In genomic region chr3:32826701-32827100, GRCm38 (mm10) we compare ENCODE assay signal across 9 mouse cellular contexts. TPM values are rescaled to one million over a fixed set of nuclear protein-coding genes. Genes with fewer than 3 reads are reported as not detected.
DNase-seq lines count a peak whose midpoint lies in the region; ATAC-seq and TF ChIP-seq lines count a peak whose summit lies in the region.
"Had no signal": no experiment of that assay in that cellular context is flagged by ENCODE, and none has a peak within 500 bp of the region (broad histone marks: within the 10 kb centered on the region; RNA-seq: fewer than 3 reads in every experiment).

No protein-coding gene starts in this region.

- H3K27ac ChIP-seq in forebrain, postnatal 0 days (ENCODE audit: low read depth, low read length): no peak overlapping the region
- no peak overlapping the region for H3K27ac ChIP-seq in liver, embryonic 12.5 days
- no peak overlapping the region for H3K27ac ChIP-seq in intestine, postnatal 0 days (ENCODE audit: low read depth, low read length)
- H3K27ac ChIP-seq: intestine, embryonic 15.5 days had no signal

- TF ChIP-seq CTCF in brain, embryonic 14.5 days (IDR thresholded peaks at IDR 0.05; ENCODE audit: borderline replicate concordance, extremely low read depth, insufficient read depth, insufficient read length): no peak
- TF ChIP-seq CTCF in forebrain, postnatal 0 days (IDR thresholded peaks at IDR 0.05; ENCODE audit: low read depth): no peak
- TF ChIP-seq CTCF in intestine, postnatal 0 days (IDR thresholded peaks at IDR 0.05; ENCODE audit: low read depth): no peak

- ATAC-seq in forebrain, postnatal 0 days: peak; percentile 80
- ATAC-seq in liver, embryonic 12.5 days: no peak
- ATAC-seq in intestine, postnatal 0 days: no peak
- ATAC-seq: intestine, embryonic 15.5 days had no signal

- 34% methylated on average over 6 of the region's 6 CpGs for WGBS in forebrain, postnatal 0 days
- WGBS in liver, embryonic 12.5 days (ENCODE audit: insufficient replicate concordance): 70% methylated on average over 6 of the region's 6 CpGs
- 90% methylated on average over 6 of the region's 6 CpGs for WGBS in intestine, postnatal 0 days

- DNase-seq in heart, postnatal 4 days: peak; percentile 38
- DNase-seq in heart, postnatal 25 days (ENCODE audit: low spot score): no peak
- DNase-seq in brain, embryonic 14.5 days (ENCODE audit: low read depth): peak; percentile 68
- peak; percentile 43 for DNase-seq in forebrain, postnatal 0 days
- DNase-seq in left cerebral cortex, postnatal 10 days (ENCODE audit: extremely low spot score in 1 of 2, low spot score in 2 of 2): peak; percentile 42 to 51
- no peak for DNase-seq in adrenal gland, adult 2 months

- no peaks in the 10 kb centered on the region for H3K9me3 ChIP-seq in forebrain, postnatal 0 days (ENCODE audit: low read length)
- no peaks in the 10 kb centered on the region for H3K9me3 ChIP-seq in liver, embryonic 12.5 days (replicated peaks)
- H3K9me3 ChIP-seq in intestine, postnatal 0 days (ENCODE audit: control insufficient read depth): no peaks in the 10 kb centered on the region
- H3K9me3 ChIP-seq: intestine, embryonic 15.5 days had no signal

- H3K4me1 ChIP-seq in forebrain, postnatal 0 days (ENCODE audit: insufficient read depth): no peaks in the 10 kb centered on the region
- no peaks in the 10 kb centered on the region for H3K4me1 ChIP-seq in liver, embryonic 12.5 days
- no peaks in the 10 kb centered on the region for H3K4me1 ChIP-seq in intestine, postnatal 0 days (replicated peaks; ENCODE audit: control insufficient read depth, insufficient read depth, low read length)

- intact Hi-C loops in heart, postnatal 25 days (cut with DNase I): no loop called here
- intact Hi-C loops in left cerebral cortex, postnatal 10 days (cut with DNase I): no loop called here

- no peak for TF ChIP-seq POLR2A in brain, embryonic 14.5 days (IDR thresholded peaks at IDR 0.05; ENCODE audit: borderline replicate concordance, extremely low read depth, insufficient read depth, insufficient read length, poor library complexity, severe bottlenecking)

- no peak overlapping the region for H3K4me2 ChIP-seq in forebrain, postnatal 0 days (ENCODE audit: low read depth)
- H3K4me2 ChIP-seq in liver, embryonic 12.5 days: no peak overlapping the region
- H3K4me2 ChIP-seq in intestine, postnatal 0 days (replicated peaks; ENCODE audit: low read depth): no peak overlapping the region
- H3K4me2 ChIP-seq: intestine, embryonic 15.5 days had no signal

- no peak overlapping the region for H3K4me3 ChIP-seq in forebrain, postnatal 0 days (ENCODE audit: low read depth, low read length)
- no peak overlapping the region for H3K4me3 ChIP-seq in liver, embryonic 12.5 days
- no peak overlapping the region for H3K4me3 ChIP-seq in intestine, postnatal 0 days (ENCODE audit: low read depth, low read length)
- H3K4me3 ChIP-seq: intestine, embryonic 15.5 days had no signal

- H3K9ac ChIP-seq in forebrain, postnatal 0 days: no peak overlapping the region
- H3K9ac ChIP-seq in liver, embryonic 12.5 days: no peak overlapping the region
- no peak overlapping the region for H3K9ac ChIP-seq in intestine, postnatal 0 days (ENCODE audit: low read depth, low read length)
- H3K9ac ChIP-seq: intestine, embryonic 15.5 days had no signal

- no peaks in the 10 kb centered on the region for H3K27me3 ChIP-seq in forebrain, postnatal 0 days (ENCODE audit: insufficient read depth, low read length)
- H3K27me3 ChIP-seq in liver, embryonic 12.5 days (replicated peaks): no peaks in the 10 kb centered on the region
- H3K27me3 ChIP-seq in intestine, postnatal 0 days (replicated peaks; ENCODE audit: control insufficient read depth, insufficient read depth, low read length): no peaks in the 10 kb centered on the region
- H3K27me3 ChIP-seq: intestine, embryonic 15.5 days had no signal

- no peaks in the 10 kb centered on the region for H3K36me3 ChIP-seq in forebrain, postnatal 0 days (ENCODE audit: insufficient read depth)
- no peaks in the 10 kb centered on the region for H3K36me3 ChIP-seq in liver, embryonic 12.5 days
- H3K36me3 ChIP-seq in intestine, postnatal 0 days (ENCODE audit: control insufficient read depth, insufficient read depth): no peaks in the 10 kb centered on the region
- H3K36me3 ChIP-seq: intestine, embryonic 15.5 days had no signal

RNA-seq across cellular contexts. Expression of gene Usp13, which starts 9.4 kb away (rescaled TPM):
- total RNA-seq in heart, postnatal 4 days (2021): 100 to 1,000 TPM; 137 to 146 TPM
- 100 to 1,000 TPM; 194 to 199 TPM for total RNA-seq in heart, postnatal 25 days (2021)
- 4.5 and 7.1 TPM in 2 replicates for polyA plus RNA-seq in brain, embryonic 14.5 days (2012; rRNA removed)
- 8.2 and 8.4 TPM in 2 replicates for total RNA-seq in forebrain, postnatal 0 days (2014; rRNA removed)
- 7.2 and 11.9 TPM in 2 replicates for polyA plus RNA-seq in forebrain, postnatal 0 days (2015; fragmentation: Nextera tagmentation; extraction: Ambion mirVana)
- 10 to 100 TPM; 35.3 to 35.9 TPM for total RNA-seq in left cerebral cortex, postnatal 10 days (2021)
- 0.66 and 0.74 TPM in 2 replicates for polyA plus RNA-seq in liver, embryonic 12.5 days (2016; fragmentation: Nextera tagmentation; extraction: Ambion mirVana)
- total RNA-seq in adrenal gland, adult 2 months (2021): 1 to 10 TPM; 3.3 to 3.9 TPM
- 0.51 and 1.1 TPM in 2 replicates for polyA plus RNA-seq in adrenal gland, adult 2 months (2012; rRNA removed)
- 0.52 and 0.90 TPM in 2 replicates for polyA plus RNA-seq in intestine, postnatal 0 days (2015; fragmentation: Nextera tagmentation; extraction: Ambion mirVana)

Comparison
In these comparisons a context has a peak if more than half of its experiments do, and no peak if none do; other contexts are left out.
1. DNase-seq: peak in heart, postnatal 4 days (single experiment), brain, embryonic 14.5 days (single experiment), forebrain, postnatal 0 days (single experiment) and left cerebral cortex, postnatal 10 days (2 of 2); none in heart, postnatal 25 days (single experiment) and adrenal gland, adult 2 months (single experiment).